Mouse (Mus musculus) limb, embryonic 10.5 days (tissue): ENCODE measurements around the gene Pitpnb. TPM values are rescaled to one million over a fixed set of nuclear protein-coding genes. Genes with fewer than 3 reads are reported as not detected.

Experiments
- DNase-seq: peaks from one replicate; pipeline ENCODE4 v3.0.0-alpha.2; 2017; ENCODE audit warnings: low spot score
- H3K27ac ChIP-seq: fragments of 300-500 bp; sonication (generic); 2 replicates; pipeline ENCODE4 v1.5.1; 2016; ENCODE audit warnings: mild to moderate bottlenecking
- H3K27me3 ChIP-seq: fragments of 300-500 bp; sonication (generic); 2 replicates; pipeline ENCODE4 v1.6.1; 2016; ENCODE audit warnings: low read depth, mild to moderate bottlenecking; ENCODE audit not compliant: poor library complexity, severe bottlenecking
- H3K36me3 ChIP-seq: fragments of 300-500 bp; sonication (generic); 2 replicates; pipeline ENCODE4 v1.6.1; 2016; ENCODE audit warnings: mild to moderate bottlenecking, moderate library complexity
- H3K4me1 ChIP-seq: fragments of 300-500 bp; sonication (generic); 2 replicates; pipeline ENCODE4 v1.6.1; 2016
- H3K4me3 ChIP-seq: fragments of 300-500 bp; sonication (generic); 2 replicates; pipeline ENCODE4 v1.5.1; 2016; ENCODE audit warnings: mild to moderate bottlenecking, moderate library complexity
- H3K9me3 ChIP-seq: fragments of 300-500 bp; sonication (generic); replicated peaks from 2 replicates; pipeline ENCODE4 v1.6.1; 2016; ENCODE audit warnings: mild to moderate bottlenecking
- WGBS: fragments of 180-500 bp; shearing (Covaris S2); methylation state at CpG from one replicate; pipeline ENCODE4 v1.1.7; 2016; 5-methylcytosine and 5-hydroxymethylcytosine counted together
- polyA plus RNA-seq: library from polyadenylated mRNA; unstranded; fragments of >200 nt; fragmentation: Nextera tagmentation; extraction: Ambion mirVana; gene quantifications from 2 replicates; pipeline ENCODE4 v1.2.1, GENCODE M21; 2016

The Pitpnb gene
- polyA plus RNA-seq, 1 experiment from 2014 or later, result 137 TPM

GRCm38 (mm10) chr5:111361058-111361457, 30.5 kb downstream of the Pitpnb start:
- H3K27ac ChIP-seq, result no peak overlapping the region
- H3K36me3 ChIP-seq, result peaks cover 93% of the 10 kb centered on the region
- 93% methylated on average over 8 of the region's 8 CpGs for WGBS
- H3K4me3 ChIP-seq, result no peak overlapping the region
- no peaks in the 10 kb centered on the region for H3K4me1 ChIP-seq
- DNase-seq, result no peak
- H3K9me3 ChIP-seq, result no peaks in the 10 kb centered on the region
- no peaks in the 10 kb centered on the region for H3K27me3 ChIP-seq

DNA sequence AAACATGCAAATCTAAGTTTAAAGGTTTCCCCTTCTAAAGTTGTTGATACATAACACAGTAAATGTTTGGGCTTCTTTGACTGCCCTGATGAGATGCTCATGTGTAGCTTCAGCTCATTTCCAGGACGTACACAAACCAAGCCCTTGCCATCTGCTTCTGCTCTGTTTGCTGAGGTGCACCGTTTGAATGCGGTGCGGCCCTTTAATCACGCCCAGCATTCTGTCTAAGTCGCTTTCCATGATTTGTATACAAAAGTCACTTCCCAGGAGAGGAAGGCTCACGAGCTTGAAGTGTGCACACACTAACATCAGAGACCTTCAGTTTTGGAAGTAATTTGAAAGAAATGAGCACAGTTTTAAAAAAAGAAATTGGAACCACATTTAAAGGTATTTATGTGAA, 31.3 kb downstream of the Pitpnb start:
- DNase-seq, result no peak
- Histone ChIP-seq H3K4me1 (no peaks in the 10 kb centered on the region), H3K4me3 (no peak overlapping the region), H3K27ac (no peak overlapping the region), H3K9me3 (no peaks in the 10 kb centered on the region), H3K27me3 (no peaks in the 10 kb centered on the region), H3K36me3 (peaks cover 91% of the 10 kb centered on the region)
- WGBS, result 72% methylated on average over 7 of the region's 7 CpGs

DNA sequence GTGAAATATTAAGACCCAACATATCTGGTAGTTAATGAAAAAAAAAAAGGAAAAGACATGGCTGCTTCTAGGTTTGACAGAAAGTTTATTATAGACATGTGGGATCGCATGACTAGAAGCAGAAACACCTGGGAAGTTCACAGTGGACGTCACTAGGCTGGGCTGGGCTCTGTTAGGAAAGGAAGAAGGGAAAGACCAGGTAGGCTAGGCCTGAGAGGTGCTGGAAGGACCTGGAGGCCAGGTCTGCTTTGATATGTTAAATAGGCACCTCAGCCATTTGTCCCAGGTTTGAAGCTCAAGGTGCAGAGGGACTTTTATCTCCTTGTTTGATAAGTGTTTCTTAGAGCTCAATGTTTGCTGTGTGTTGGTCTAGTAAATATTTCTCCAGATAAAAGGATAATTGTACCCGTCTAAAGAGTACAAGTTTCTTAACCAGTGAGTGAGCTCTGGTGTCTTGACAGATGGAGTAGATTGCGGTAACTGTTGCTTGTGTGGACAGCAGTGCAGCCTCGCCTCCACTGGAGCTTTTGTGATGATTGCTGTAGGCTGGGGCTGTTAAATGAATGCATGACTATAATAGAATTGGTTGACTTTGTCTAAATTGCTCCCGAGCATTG, 33.0 kb downstream of the Pitpnb start:
- no peak for DNase-seq
- Histone ChIP-seq H3K4me1 (no peaks in the 10 kb centered on the region; the same call in 1 of the 2 replicates), H3K36me3 (peaks cover 85% of the 10 kb centered on the region), H3K4me3 (no peak overlapping the region), H3K9me3 (no peaks in the 10 kb centered on the region), H3K27me3 (no peaks in the 10 kb centered on the region), H3K27ac (no peak overlapping the region)
- 78% methylated on average over 6 of the region's 6 CpGs for WGBS

DNA sequence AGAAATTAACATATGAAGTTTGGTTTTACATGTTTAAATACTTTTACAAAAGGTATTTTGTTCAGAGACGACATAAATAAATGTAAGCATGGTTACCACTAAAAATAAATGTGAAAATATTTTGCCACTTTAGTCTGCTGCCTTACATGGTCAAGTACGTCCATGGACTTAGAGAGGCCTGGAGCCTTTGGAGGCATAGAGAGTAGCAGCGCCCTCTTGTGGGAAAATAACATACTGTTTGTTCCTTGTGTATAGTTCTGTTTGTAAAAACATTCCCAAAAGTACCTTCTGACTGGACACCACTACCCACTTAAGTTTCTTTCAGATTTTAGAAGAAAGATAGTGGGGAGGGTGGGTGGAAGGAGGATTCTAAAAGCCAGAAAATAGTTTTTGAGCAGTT, 34.0 kb downstream of the Pitpnb start:
- Histone ChIP-seq H3K4me1 (no peaks in the 10 kb centered on the region; the same call in 1 of the 2 replicates), H3K4me3 (no peak overlapping the region), H3K27ac (no peak overlapping the region), H3K36me3 (peaks cover 85% of the 10 kb centered on the region), H3K9me3 (no peaks in the 10 kb centered on the region), H3K27me3 (no peaks in the 10 kb centered on the region)
- DNase-seq, result no peak
- 47% methylated on average over 3 of the region's 3 CpGs for WGBS

GRCm38 (mm10) chr5:111366140-111366539, 35.6 kb downstream of the Pitpnb start:
- Histone ChIP-seq H3K4me3 (no peak overlapping the region), H3K4me1 (no peaks in the 10 kb centered on the region; the same call in 1 of the 2 replicates), H3K27ac (no peak overlapping the region), H3K36me3 (peaks cover 85% of the 10 kb centered on the region), H3K27me3 (no peaks in the 10 kb centered on the region), H3K9me3 (no peaks in the 10 kb centered on the region)
- WGBS, result 89% methylated on average over 5 of the region's 5 CpGs
- no peak for DNase-seq

DNA sequence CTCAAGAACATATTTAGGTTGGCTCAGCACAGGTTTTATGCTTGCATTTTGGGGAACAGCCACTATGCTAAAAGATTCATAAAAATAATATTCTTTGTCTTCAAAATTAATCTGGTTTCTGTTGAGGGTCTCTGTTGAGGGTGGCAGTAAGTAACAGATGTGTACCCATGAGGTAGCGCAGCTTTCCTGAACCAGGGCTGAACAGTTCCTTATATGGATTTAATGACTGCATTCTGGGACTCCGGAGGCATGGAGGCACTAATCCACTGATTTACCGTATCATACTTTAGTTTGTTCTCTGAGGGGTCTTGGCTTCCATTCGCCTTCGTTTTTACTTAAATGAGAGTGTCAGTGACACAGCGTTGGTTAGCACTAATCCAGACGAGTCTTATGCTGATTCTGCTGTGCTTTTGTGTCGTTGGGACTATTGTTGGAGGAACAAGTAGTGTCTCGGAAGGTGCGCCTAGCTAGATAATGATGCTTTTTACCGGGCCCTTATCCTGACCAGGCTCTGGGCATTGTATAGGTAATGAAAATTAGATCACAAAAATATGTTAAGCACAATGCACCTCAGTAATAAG, 37.5 kb downstream of the Pitpnb start:
- peaks cover 87% of the 10 kb centered on the region for H3K36me3 ChIP-seq
- DNase-seq, result no peak
- H3K4me1 ChIP-seq, result no peaks in the 10 kb centered on the region; the same call in 1 of the 2 replicates
- no peaks in the 10 kb centered on the region for H3K27me3 ChIP-seq
- no peak overlapping the region for H3K4me3 ChIP-seq
- no peaks in the 10 kb centered on the region for H3K9me3 ChIP-seq
- no peak overlapping the region for H3K27ac ChIP-seq
- WGBS, result 95% methylated on average over 11 of the region's 11 CpGs

- no peaks in the 10 kb centered on the region; the same call in 1 of the 2 replicates for H3K4me1 ChIP-seq
- H3K27ac ChIP-seq, result no peak overlapping the region
- peaks cover 87% of the 10 kb centered on the region for H3K36me3 ChIP-seq
- DNase-seq, result no peak
- H3K9me3 ChIP-seq, result no peaks in the 10 kb centered on the region
- H3K4me3 ChIP-seq, result no peak overlapping the region
- 90% methylated on average over 5 of the region's 5 CpGs for WGBS
- H3K27me3 ChIP-seq, result no peaks in the 10 kb centered on the region
Measured at GRCm38 (mm10) chr5:111368576-111368975, 38.0 kb downstream of the Pitpnb start.

GRCm38 (mm10) chr5:111375616-111376015, 45.1 kb downstream of the Pitpnb start:
- no peaks in the 10 kb centered on the region for H3K9me3 ChIP-seq
- no peak for DNase-seq
- H3K27me3 ChIP-seq, result no peaks in the 10 kb centered on the region
- no peak overlapping the region for H3K27ac ChIP-seq
- H3K36me3 ChIP-seq, result peaks cover 98% of the 10 kb centered on the region
- 87% methylated on average over 4 of the region's 4 CpGs for WGBS
- H3K4me1 ChIP-seq, result 0 out of 2 replicates have a peak, but pooled peaks cover 5% of the 10 kb centered on the region
- H3K4me3 ChIP-seq, result no peak overlapping the region

DNA sequence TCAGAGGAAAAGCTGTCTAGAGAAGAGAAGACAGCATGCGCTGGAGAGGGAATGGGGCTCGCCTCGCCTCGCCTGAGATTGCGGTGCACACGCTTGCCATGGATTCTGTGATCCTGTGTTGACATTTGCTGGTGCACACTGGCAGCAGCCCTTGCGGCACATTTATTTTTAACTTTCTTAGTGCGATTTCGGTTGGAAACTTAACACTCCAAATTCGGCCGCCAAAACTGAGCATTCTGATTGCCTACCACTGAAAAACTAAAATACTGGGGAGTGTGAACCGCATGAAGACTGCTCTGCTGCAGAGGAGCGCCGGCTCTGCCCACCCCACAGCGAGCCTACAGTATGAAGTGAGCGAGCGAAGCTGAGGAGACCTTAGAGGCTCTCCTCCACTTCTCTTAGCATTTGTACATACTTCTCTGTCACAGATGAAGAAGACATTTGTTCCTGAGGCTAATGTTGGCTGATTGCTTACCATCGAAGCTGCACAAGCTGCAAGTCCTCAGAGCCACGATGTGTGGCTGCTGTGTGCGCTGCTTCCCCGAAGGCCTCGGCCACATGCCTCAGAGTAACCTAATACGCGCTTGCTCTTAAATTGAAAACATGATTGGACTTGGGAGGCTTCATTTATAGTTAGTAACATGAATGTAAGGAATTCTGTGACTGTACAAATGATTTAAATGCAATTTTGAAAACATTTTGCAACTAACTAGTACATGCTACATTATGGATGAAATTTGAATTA, 45.9 kb downstream of the Pitpnb start:
- Histone ChIP-seq H3K27ac (no peak overlapping the region), H3K4me1 (0 out of 2 replicates have a peak, but pooled peaks cover 5% of the 10 kb centered on the region), H3K27me3 (no peaks in the 10 kb centered on the region), H3K36me3 (peaks cover 98% of the 10 kb centered on the region), H3K9me3 (no peaks in the 10 kb centered on the region), H3K4me3 (no peak overlapping the region)
- 94% methylated on average over 24 of the region's 24 CpGs for WGBS
- no peak for DNase-seq

GRCm38 (mm10) chr5:111378126-111378993, 47.8 kb downstream of the Pitpnb start:
- H3K4me1 ChIP-seq, result peaks cover 10% of the 10 kb centered on the region
- DNase-seq, result no peak
- H3K27me3 ChIP-seq, result no peaks in the 10 kb centered on the region
- H3K36me3 ChIP-seq, result peaks cover 94% of the 10 kb centered on the region
- no peak overlapping the region for H3K27ac ChIP-seq
- H3K9me3 ChIP-seq, result no peaks in the 10 kb centered on the region
- H3K4me3 ChIP-seq, result no peak overlapping the region
- WGBS, result 79% methylated on average over 7 of the region's 7 CpGs

DNA sequence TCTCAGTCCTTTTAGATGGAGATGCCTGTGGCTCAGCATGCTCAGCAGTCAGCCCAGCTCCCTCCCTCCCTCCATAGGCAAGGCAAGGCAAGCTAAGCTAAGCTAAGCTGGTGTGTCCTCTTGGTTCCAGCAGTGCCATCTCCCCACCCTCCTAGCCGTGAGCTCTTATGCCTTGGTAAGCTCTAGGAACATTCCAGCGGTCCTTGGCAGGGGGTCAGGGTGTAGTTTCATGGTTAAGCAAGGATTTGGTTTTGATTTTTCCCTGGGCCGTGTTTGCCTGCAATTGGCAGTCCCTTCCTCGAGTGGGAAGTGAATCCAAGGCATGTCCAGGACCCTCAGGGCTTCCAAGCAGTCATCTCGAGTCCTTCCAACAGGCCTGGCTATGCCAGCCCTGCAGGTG, 52.8 kb downstream of the Pitpnb start:
- H3K36me3 ChIP-seq, result peaks cover 96% of the 10 kb centered on the region
- H3K27me3 ChIP-seq, result no peaks in the 10 kb centered on the region
- DNase-seq, result no peak
- peak overlapping the region; percentile 25 for H3K27ac ChIP-seq
- H3K4me1 ChIP-seq, result peaks cover 21% of the 10 kb centered on the region
- no peak overlapping the region for H3K4me3 ChIP-seq
- no peaks in the 10 kb centered on the region for H3K9me3 ChIP-seq
- 71% methylated on average over 5 of the region's 5 CpGs for WGBS

DNA sequence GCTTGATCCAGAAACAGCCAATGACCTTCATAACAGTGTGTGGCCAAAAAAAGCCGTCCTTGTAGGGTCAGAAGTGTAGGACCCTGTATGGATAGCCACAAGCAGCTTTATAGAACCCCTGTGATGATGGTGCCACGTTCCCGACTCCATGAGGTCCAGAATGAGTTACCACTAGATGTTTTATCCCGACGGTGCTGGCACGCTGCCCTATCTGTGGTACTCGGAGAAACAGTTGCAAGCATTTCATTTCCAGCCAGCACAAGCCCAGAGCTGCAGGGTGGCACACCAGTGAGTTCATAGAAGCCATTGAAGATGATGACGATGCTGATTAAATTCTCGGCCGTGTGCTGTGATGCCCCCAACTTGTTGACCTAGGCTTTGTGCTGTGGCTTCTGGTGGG, 60.3 kb downstream of the Pitpnb start:
- Histone ChIP-seq H3K36me3 (peaks cover 38% of the 10 kb centered on the region), H3K4me1 (peaks cover 43% of the 10 kb centered on the region), H3K27me3 (no peaks in the 10 kb centered on the region), H3K9me3 (no peaks in the 10 kb centered on the region), H3K27ac (no peak overlapping the region), H3K4me3 (no peak overlapping the region)
- 93% methylated on average over 10 of the region's 10 CpGs for WGBS
- DNase-seq, result no peak
